Mouse (Mus musculus): ENCODE data around the gene Stx1a.

- TF ChIP-seq CEBPB (IDR thresholded peaks at IDR 0.05; ENCODE audit: insufficient read depth, poor library complexity, severe bottlenecking) (no peak), SRF (IDR thresholded peaks at IDR 0.05; ENCODE audit: control insufficient read depth, insufficient read length, low read depth) (no peak)
Measured at GRCm38 (mm10) chr5:134974921-134975320, 48.4 kb upstream of the Stx1a start.
